Comparison of ENCODE assay signal across 8 mouse cellular contexts in the genomic region with DNA sequence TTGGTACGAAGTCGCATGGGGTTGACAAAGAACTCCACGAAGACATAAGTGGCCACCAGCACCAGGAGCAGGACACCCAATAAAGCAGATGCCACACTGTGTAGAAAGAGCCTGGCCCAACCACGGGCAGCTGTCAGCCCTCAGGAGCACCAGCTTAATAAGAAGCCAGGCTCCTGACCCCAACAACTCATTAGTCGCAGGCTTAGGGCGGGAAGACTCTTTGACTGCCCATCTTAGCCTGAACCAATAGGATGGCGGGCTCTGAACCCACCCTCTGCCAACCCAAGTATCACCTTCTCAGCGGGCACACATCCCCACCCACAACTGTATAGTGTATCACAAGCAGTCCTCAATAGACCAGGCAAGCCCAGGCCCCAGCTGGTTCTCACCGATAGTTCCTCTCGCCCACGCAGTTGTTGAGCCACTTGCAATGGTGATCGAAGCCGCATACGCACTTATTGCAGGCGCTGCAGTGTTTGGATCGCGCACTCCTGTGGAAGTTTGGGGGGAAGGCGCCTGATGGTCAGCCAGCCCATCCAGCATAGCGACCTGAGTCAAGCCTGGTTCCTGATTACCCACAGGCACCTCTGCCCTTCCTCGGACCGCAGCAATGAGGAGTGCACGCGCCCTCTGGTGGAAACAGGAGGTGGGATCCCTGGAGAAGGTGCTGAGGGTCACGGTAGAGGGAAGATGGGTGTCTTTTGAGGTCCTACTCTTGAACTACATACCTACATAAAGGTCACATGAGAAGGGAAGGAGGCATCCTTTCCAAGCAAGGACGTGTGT. TPM values are rescaled to one million over a fixed set of nuclear protein-coding genes. Genes with fewer than 3 reads are reported as not detected.
DNase-seq lines count a peak whose midpoint lies in the region; ATAC-seq and TF ChIP-seq lines count a peak whose summit lies in the region.

No protein-coding gene starts in this region.

- no peaks in the 10 kb centered on the region for H3K9me3 ChIP-seq in embryonic facial prominence, embryonic 10.5 days

- H3K27me3 ChIP-seq in testis, adult 2 months (ENCODE audit: control insufficient read depth, insufficient read depth, low read length), result no peaks in the 10 kb centered on the region
- peaks cover 48% of the 10 kb centered on the region for H3K27me3 ChIP-seq in embryonic facial prominence, embryonic 10.5 days (replicated peaks; ENCODE audit: low read depth, poor library complexity, severe bottlenecking)

- H3K27ac ChIP-seq in testis, adult 2 months (ENCODE audit: control insufficient read depth, insufficient read depth, low read depth, low read length), result no peak overlapping the region
- H3K27ac ChIP-seq in embryonic facial prominence, embryonic 10.5 days (replicated peaks), result no peak overlapping the region

- peak; percentile 74 for ATAC-seq in megakaryocyte progenitor cell, adult 5-6 weeks (replicated peaks; ENCODE audit: poor library complexity)

- no peak for TF ChIP-seq POLR2A in testis, adult 2 months (IDR thresholded peaks at IDR 0.05; ENCODE audit: control insufficient read depth, low read depth, low read length)

- peaks cover 2% of the 10 kb centered on the region; the same call in 1 of the 2 replicates for H3K36me3 ChIP-seq in testis, adult 2 months (ENCODE audit: control insufficient read depth, insufficient read depth, low read length)
- peaks cover 17% of the 10 kb centered on the region for H3K36me3 ChIP-seq in embryonic facial prominence, embryonic 10.5 days (replicated peaks)

- WGBS in embryonic facial prominence, embryonic 10.5 days, result 43% methylated on average over 25 of the region's 25 CpGs

- peak; percentile 54 for DNase-seq in adrenal gland, adult 2 months
- DNase-seq in adrenal gland, postnatal 4 days (ENCODE audit: low spot score in 2 of 2), result no peak
- DNase-seq in testis, postnatal 14 days (ENCODE audit: low spot score), result no peak
- DNase-seq in embryonic facial prominence, embryonic 10.5 days (ENCODE audit: low spot score), result peak; percentile 71
- peak; percentile 79 for DNase-seq in kidney, postnatal 10 days
- DNase-seq in frontal cortex, postnatal 25 days (ENCODE audit: low spot score in 2 of 2), result no peak

- no peak overlapping the region for H3K4me3 ChIP-seq in testis, adult 2 months (ENCODE audit: control insufficient read depth, low read depth, low read length)
- no peak overlapping the region for H3K4me3 ChIP-seq in embryonic facial prominence, embryonic 10.5 days

- peak; percentile 60; the same call in 1 of the 2 replicates for TF ChIP-seq CTCF in testis, adult 2 months (IDR thresholded peaks at IDR 0.05; ENCODE audit: control insufficient read depth, insufficient read depth, insufficient replicate concordance, low read depth, low read length)

- H3K4me1 ChIP-seq in testis, adult 2 months (ENCODE audit: control insufficient read depth, insufficient read depth, low read length), result peaks cover 12% of the 10 kb centered on the region
- peaks cover 70% of the 10 kb centered on the region for H3K4me1 ChIP-seq in embryonic facial prominence, embryonic 10.5 days

RNA-seq across cellular contexts. Expression of gene Tppp3, which starts 5.5 kb away (rescaled TPM):
- total RNA-seq in adrenal gland, adult 2 months (2021), result 10 to 100 TPM; 26.2 to 37.5 TPM
- 50.8 and 65.2 TPM in 2 replicates for polyA plus RNA-seq in adrenal gland, adult 2 months (2012; rRNA removed)
- 10 to 100 TPM; 88.4 to 89.4 TPM for total RNA-seq in adrenal gland, postnatal 4 days (2021)
- polyA plus RNA-seq in testis, adult 2 months (2012; rRNA removed), result 21.5 and 23.4 TPM in 2 replicates
- 35.7 and 48.8 TPM in 2 replicates for polyA plus RNA-seq in embryonic facial prominence, embryonic 10.5 days (2016; fragmentation: Nextera tagmentation; extraction: Ambion mirVana)
- 0.27 TPM in 1 of 2 replicates, not detected in the other for total RNA-seq in megakaryocyte progenitor cell, adult 5-6 weeks (2015)
- 0.57 and 2.4 TPM in 2 replicates for total RNA-seq in megakaryocyte progenitor cell, adult 5-6 weeks (2017)

RNA-seq across cellular contexts. Expression of gene Zdhhc1, which starts 19.9 kb away (rescaled TPM):
- total RNA-seq in adrenal gland, adult 2 months (2021), result 10 to 100 TPM; 13.8 to 19.2 TPM
- polyA plus RNA-seq in adrenal gland, adult 2 months (2012; rRNA removed), result 53.3 and 62.5 TPM in 2 replicates
- 10 to 100 TPM; 26.2 to 28.6 TPM for total RNA-seq in adrenal gland, postnatal 4 days (2021)
- 45.4 and 50.1 TPM in 2 replicates for polyA plus RNA-seq in testis, adult 2 months (2012; rRNA removed)
- polyA plus RNA-seq in embryonic facial prominence, embryonic 10.5 days (2016; fragmentation: Nextera tagmentation; extraction: Ambion mirVana), result 19.2 and 20.5 TPM in 2 replicates
- total RNA-seq in megakaryocyte progenitor cell, adult 5-6 weeks (2015), result 4.8 and 5.7 TPM in 2 replicates
- 2.7 and 5.0 TPM in 2 replicates for total RNA-seq in megakaryocyte progenitor cell, adult 5-6 weeks (2017)

RNA-seq across cellular contexts. Expression of gene Hsd11b2, which starts 41.7 kb away (rescaled TPM):
- under 1 TPM; 0.14 to 0.35 TPM for total RNA-seq in adrenal gland, adult 2 months (2021)
- 1.2 and 2.2 TPM in 2 replicates for polyA plus RNA-seq in adrenal gland, adult 2 months (2012; rRNA removed)
- total RNA-seq in adrenal gland, postnatal 4 days (2021), result 10 to 100 TPM in 1 of 2 experiments, 1 to 10 TPM in 1; 3.7 to 15.0 TPM
- polyA plus RNA-seq in testis, adult 2 months (2012; rRNA removed), result 0.19 and 0.41 TPM in 2 replicates
- polyA plus RNA-seq in embryonic facial prominence, embryonic 10.5 days (2016; fragmentation: Nextera tagmentation; extraction: Ambion mirVana), result 18.8 and 22.2 TPM in 2 replicates
- total RNA-seq in megakaryocyte progenitor cell, adult 5-6 weeks (2015), result 0.10 and 0.12 TPM in 2 replicates
- not detected in 2 replicates for total RNA-seq in megakaryocyte progenitor cell, adult 5-6 weeks (2017)

Comparison
In these comparisons a context has a peak if more than half of its experiments do, and no peak if none do; other contexts are left out.
1. DNase-seq: peak in adrenal gland, adult 2 months (single experiment), embryonic facial prominence, embryonic 10.5 days (single experiment) and kidney, postnatal 10 days (single experiment); none in adrenal gland, postnatal 4 days (0 of 2), testis, postnatal 14 days (single experiment) and frontal cortex, postnatal 25 days (0 of 2).
2. RNA of gene Tppp3, which starts 5.5 kb away (total RNA-seq): 88.4 to 89.4 TPM in adrenal gland, postnatal 4 days and 26.2 to 37.5 TPM in adrenal gland, adult 2 months; 0.27 to 2.4 TPM in megakaryocyte progenitor cell, adult 5-6 weeks; every median in the first group is over 4 times any median in the second.